Mouse (Mus musculus) thymus, adult 2 months (tissue): ENCODE results near the gene Creb5.

Experiments used
- CTCF ChIP-seq: fragments of 200-500 bp; IDR thresholded peaks from 2 replicates; pipeline ENCODE4 v1.5.1; 2012; ENCODE audit warnings: mild to moderate bottlenecking, control low read depth, low read length, moderate library complexity, borderline replicate concordance; ENCODE audit not compliant: control insufficient read depth, poor library complexity, insufficient read depth; ENCODE audit errors: extremely low read depth
- POLR2A ChIP-seq: fragments of 200-500 bp; IDR thresholded peaks from 2 replicates; pipeline ENCODE4 v1.6.1; 2012; ENCODE audit warnings: mild to moderate bottlenecking, low read length, control low read depth, moderate library complexity; ENCODE audit not compliant: control insufficient read depth, poor library complexity, insufficient read depth; ENCODE audit errors: extremely low read depth

- TF ChIP-seq POLR2A (no peak), CTCF (no peak)
These were observed 214.2 kb downstream of the Creb5 start for GRCm38 (mm10) chr6:53501236-53501635.
